Mouse (Mus musculus): ENCODE data around the gene Ehmt2.
"Not testable (repeated sequence)": the region's sequence is repeated elsewhere in the genome, so short reads cannot be mapped to it uniquely, and the experiment has no call there.

Gene Ehmt2

DNA sequence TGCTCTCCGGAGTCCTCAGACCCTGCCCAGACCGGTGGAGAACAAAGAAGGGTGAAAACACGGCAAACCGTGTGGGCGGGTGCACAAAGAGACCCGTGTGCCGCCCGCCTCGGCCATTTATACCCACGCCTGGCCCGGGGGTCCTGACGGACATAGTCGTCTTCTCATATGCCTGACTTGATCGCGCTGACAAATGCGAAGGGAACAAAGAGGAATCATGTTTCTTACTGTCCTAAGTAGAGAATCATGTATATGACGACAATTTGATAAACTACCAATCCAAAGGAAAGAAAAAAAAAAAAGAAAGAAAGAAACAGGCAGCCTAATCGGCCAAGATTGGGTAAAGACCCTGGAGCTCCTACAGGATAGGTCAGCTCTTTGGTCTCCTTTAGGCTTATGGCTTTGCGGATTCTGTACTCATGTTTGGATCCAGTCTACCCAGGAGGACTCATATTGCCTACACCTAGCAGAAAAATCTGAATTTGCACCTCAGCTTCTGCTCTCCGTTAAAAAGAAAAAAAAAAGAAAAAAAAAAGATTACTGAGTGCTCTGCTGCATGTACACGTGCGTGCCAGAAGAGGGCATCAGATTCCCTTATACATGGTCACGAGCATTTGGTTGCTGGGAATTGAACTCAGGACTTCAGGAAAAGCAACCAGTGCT, 54.2 kb downstream of the Ehmt2 start:
- peak; percentile 28 to 54 for DNase-seq (ENCODE audit: low spot score in 2 of 2)

DNA sequence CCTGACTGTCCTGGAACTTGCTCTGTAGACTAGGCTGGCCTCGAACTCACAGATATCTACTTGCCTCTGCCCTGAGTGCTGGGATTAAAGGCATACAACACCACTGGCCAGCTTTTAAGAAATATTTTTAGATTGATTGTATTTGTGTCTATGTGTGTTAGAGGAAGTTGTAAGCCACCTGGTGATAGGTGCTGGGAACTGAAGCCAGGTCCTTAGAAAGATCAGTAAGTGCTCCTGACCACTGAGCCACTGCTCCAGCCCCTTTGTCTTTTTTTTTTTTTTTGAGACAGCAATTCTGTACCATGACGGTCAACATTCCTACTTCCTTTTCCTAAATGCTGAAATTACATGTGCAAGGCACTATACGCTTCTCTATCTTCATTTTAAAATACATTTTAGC, 55.0 kb downstream of the Ehmt2 start:
- DNase-seq (ENCODE audit: low spot score in 2 of 2) = no peak

DNA sequence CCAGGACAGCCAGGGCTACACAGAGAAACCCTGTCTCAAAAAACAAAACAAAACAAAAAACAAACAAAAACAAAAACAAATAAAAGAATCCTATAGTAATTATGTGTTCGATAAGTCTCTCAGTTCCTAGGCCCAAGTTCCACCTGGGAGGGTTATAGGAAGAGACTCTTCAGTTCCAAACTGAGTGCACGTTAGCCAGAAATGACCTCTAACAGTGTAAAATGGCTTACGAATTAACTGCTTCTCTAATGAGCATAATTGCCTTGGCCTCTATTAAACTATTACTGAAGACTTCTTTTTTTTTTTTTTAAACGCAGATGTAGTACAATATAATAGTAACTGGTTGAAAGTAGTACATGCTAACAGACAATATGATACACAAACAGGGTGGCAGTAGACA, 55.6 kb downstream of the Ehmt2 start:
- no peak for DNase-seq (ENCODE audit: low spot score in 2 of 2)

DNA sequence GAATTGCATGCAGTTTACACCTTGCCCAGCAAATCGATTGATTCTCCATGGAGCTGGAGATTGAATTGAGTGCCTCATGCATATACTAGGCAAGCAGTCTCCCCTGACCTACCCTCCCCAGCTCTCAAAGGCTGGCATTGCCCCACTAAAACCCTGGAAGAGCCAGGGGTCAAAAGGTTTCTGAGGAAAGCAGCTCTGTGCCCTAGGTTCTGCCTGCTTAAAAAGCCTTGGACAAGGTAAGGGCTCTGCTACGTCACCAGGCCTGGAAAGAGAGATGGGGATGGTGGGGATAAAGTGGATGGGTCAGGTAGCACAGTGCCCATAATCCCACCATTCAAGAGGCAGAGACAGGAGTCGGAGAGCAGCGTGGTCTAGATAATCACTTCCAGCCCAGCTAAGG, 56.6 kb downstream of the Ehmt2 start:
- no peak for DNase-seq (ENCODE audit: low spot score in 2 of 2)

DNA sequence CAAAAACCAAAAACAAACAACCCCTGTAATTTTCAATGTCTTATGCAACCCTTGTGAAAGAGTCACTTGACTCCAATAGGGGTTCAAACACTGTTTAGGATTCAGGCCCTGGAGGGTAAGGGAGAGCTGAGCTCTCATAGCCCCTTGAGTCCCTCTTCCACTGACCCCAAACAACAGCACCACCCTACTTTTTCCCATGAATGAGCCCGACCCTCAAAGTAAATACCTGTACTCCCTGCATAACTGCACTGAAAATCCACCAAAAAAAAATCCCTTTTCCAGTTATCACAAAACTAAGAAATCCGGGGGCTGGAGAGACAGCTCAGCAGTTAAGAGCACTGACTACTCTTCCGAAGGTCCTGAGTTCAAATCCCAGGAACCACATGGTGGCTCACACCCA, 57.6 kb downstream of the Ehmt2 start:
- DNase-seq (ENCODE audit: low spot score in 2 of 2) = no peak

DNA sequence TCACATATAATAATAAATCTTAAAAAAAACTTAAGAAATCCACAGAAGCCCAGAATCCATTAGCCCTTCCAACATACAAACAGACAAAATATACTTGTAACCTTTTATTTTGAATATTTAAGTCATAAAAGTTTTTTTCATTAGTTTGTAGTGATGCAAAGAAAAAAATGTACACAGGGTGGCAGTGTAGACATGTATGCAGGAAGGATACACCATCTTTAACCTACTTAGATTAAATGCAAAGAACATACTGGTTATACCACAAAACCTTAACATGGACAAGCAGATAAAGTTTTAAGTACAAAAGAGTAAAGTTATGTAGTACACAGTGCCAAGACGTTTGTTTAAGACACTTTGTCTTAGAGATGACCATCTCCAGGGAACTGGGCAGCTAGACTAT, 58.1 kb downstream of the Ehmt2 start:
- no peak for DNase-seq (ENCODE audit: low spot score in 2 of 2)

DNA sequence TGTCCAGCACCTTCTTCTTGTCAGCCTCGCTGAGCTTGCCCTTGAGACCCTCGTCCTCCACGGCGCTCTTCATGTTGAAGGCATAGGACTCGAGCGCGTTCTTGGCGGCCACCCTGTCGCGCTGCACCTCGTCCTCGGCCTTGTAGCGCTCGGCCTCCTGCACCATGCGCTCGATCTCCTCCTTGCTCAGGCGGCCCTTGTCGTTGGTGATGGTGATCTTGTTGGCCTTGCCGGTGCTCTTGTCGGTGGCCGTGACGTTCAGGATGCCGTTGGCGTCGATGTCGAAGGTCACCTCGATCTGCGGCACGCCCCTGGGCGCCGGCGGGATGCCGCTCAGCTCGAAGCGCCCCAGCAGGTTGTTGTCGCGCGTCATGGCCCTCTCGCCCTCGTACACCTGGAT, 59.0 kb downstream of the Ehmt2 start:
- not testable (repeated sequence) for DNase-seq (ENCODE audit: low spot score in 2 of 2)

DNA sequence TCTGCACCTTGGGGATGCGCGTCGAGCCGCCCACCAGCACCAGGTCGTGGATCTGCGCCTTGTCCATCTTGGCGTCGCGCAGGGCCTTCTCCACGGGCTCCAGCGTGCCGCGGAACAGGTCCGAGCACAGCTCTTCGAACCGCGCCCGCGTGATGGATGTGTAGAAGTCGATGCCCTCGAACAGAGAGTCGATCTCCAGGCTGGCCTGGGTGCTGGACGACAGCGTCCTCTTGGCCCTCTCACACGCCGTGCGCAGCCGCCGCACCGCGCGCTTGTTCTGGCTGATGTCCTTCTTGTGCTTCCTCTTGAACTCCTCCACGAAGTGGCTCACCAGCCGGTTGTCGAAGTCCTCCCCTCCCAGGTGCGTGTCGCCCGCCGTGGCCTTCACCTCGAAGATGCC, 59.7 kb downstream of the Ehmt2 start:
- not testable (repeated sequence) for DNase-seq (ENCODE audit: low spot score in 2 of 2)

DNA sequence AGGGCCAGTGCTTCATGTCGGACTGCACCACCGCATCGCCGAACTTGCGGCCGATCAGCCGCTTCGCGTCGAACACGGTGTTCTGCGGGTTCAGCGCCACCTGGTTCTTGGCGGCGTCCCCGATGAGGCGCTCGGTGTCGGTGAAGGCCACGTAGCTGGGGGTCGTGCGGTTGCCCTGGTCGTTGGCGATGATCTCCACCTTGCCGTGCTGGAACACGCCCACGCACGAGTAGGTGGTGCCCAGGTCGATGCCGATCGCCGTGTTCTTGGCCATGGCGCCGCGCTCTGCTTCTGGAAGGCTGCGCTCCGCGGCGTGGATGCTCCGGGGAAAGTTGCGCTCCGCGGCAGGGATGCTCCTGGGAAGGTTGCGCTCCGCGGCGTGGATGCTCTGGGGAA, 60.5 kb downstream of the Ehmt2 start:
- DNase-seq (ENCODE audit: low spot score in 2 of 2) = not testable (repeated sequence)

DNA sequence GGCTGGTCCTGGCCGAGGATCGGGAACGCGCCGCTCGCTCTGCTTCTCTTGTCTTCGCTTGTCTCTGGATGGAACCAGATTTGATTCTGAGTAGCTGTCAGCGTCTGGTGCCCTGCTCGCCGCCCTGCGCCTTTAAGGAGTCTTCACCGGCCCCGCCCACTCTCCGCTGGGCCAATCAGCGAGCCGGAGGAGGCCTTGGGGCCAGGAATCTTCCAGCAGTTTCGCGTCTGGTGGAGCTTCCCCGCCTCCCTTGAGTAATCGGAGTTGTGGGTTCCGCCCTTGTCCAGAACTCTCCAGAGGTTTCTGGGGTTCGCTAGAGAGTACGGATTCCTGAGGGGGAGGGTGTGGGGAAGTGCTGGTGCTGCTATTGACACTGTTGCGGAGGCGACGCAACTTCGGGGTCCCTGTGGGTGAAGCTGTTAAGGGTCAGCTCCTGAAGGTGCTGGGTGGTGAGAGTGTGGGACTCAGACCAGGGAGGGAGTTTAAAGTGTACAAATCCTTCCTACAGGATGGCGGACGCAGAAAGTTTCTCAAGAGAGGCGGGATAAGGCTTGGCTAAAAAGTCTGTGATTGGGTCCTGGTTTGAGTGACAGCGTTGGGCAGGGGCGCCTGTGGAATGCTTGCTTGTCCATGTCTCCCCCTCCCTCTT, 61.0 kb downstream of the Ehmt2 start, which contains the start of gene Hspa1b:
TSS of gene Hspa1b (minus strand) at position 109 of the 649 bp plus-strand sequence.
- DNase-seq (ENCODE audit: low spot score in 2 of 2) = peak; percentile 69 to 72

DNA sequence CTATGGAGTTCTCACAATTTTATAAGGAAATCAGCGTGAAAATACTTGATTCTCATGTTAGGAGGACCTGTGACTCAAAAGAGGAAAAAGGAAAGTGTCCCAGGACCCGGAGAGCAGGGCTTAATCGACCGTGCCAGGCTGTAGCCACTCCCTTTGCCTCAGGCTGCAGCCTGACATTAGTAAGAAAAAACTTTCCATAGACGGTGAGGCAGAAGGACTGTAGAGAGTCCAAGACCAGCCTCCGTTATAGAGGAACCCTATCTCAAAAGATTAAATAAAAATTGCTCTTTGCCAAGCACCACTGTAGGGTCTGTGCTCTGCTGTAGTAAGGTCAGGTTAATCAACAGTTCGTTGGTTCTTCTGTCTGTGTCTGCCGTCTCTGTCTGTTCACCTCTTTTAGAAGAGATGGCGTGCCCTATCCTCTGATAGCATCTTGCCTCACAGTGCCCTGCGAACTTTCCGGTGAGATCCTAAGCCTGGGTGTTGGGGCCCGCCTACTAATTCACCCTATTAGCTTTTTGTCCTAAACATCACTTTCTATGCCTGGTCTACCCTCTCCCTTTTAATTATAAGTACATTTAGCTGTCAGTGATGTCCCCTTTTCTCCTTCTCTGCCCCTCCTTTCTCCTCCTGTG, 61.7 kb downstream of the Ehmt2 start:
- DNase-seq (ENCODE audit: low spot score in 2 of 2) = no peak

DNA sequence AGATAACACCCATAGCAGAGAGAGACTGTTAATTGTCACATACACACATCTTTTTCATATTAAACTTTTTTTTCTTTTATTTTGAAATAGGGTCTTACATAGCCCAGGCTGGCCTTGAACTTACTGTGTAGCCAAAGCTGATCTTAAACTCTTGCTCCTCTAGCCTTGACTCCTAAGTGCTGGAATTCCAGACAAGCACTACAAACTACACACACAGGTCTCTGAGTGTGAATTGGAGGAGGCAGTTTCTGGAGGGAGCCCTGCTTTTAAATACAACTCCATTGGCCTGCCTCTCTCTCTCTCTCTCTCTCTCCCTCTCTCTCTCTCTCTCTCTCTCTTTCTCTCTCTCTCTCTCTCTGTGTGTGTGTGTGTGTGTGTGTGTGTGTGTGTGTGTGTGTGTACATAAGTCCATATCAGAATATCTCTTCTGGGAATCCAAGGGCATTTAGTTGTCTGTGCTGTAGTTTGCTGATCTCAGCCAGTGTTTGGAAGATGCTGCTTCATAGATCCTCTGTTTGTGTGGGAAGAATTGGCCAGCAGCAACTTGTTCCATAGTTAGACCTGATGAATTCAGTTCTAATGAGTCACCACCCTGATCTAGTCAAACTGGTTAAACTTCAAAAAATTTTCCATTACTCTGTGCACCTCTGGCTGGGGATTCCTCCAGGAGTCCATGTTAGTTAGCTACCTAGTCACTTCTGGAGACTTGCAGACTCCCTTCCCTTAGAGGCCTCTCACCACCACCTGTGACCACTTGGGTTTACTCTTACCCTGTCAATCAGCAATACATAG, 62.6 kb downstream of the Ehmt2 start:
- DNase-seq (ENCODE audit: low spot score in 2 of 2) = no peak

DNA sequence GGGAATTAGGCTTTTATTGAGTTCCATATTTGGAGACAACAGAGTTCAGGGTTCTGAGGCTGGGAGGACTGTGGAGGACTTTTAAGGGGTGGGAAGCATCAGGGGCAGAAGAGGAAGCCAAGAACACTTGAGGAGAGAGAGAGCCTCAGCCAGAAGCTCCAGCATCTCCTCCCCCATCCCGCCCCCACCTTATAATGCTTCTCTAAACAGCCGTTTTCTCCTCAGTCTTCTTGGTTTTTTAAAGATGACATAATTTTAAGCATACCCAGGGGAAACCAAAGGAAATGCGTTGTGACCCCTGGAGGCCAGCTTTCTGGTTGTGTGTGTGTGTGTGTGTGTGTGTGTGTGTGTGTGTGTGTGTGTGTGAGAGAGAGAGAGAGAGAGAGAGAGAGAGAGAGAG, 63.9 kb downstream of the Ehmt2 start:
- no peak for DNase-seq (ENCODE audit: low spot score in 2 of 2)

DNA sequence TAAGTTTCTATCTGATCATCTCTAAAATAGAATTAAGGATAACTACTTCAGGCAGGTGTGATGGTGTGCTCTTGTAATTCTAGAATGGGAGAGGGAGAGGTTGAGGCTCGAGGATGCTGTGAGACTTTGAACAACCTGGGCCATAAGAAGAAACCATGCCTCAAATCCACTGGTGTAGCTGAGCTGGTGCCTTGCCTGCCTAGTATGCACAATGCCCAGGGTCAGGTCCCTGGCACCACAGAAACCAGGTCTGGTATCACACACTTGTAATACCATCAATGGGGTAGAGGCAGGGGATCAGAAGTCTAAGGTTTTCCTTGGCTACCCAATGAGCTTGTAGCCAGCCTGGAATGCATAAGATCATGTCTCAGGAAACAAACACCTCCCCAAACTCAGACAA, 64.6 kb downstream of the Ehmt2 start:
- DNase-seq (ENCODE audit: low spot score in 2 of 2) = no peak
